Mouse (Mus musculus): ENCODE results near the gene Gpr141. TPM values are rescaled to one million over a fixed set of nuclear protein-coding genes. Genes with fewer than 3 reads are reported as not detected.

The Gpr141 gene
- 0.72 and 0.98 TPM in 2 replicates for polyA plus RNA-seq (2015; fragmentation: Nextera tagmentation; extraction: Ambion mirVana)

- H3K4me3 ChIP-seq: no peak within 1 kb of the TSS
- no peaks in the 10 kb centered on the region for H3K9me3 ChIP-seq
- H3K27ac ChIP-seq: no peak within 1 kb of the TSS
- no peaks in the 10 kb centered on the region for H3K36me3 ChIP-seq
- ATAC-seq (ENCODE audit: borderline replicate concordance, extremely low read depth, low FRiP score, low TSS enrichment): no peak
- no peak within 1 kb of the TSS for H3K9ac ChIP-seq
- no peaks in the 10 kb centered on the region for H3K27me3 ChIP-seq
- WGBS: 31% methylated on average over 3 of the region's 3 CpGs
- no peak within 1 kb of the TSS for H3K4me2 ChIP-seq
- H3K4me1 ChIP-seq: no peaks in the 10 kb centered on the region
Observed at GRCm38 (mm10) chr13:19824071-19824470, at the start of gene Gpr141. Gpr141 (minus strand) TSS chr13:19824257.

GRCm38 (mm10) chr13:19864241-19864640 is 40.2 kb upstream of the Gpr141 start:
- H3K4me2 ChIP-seq: no peak overlapping the region
- no peak overlapping the region for H3K4me3 ChIP-seq
- no peaks in the 10 kb centered on the region for H3K27me3 ChIP-seq
- no peak overlapping the region for H3K27ac ChIP-seq
- ATAC-seq (ENCODE audit: borderline replicate concordance, extremely low read depth, low FRiP score, low TSS enrichment): no peak
- H3K4me1 ChIP-seq: no peaks in the 10 kb centered on the region
- H3K36me3 ChIP-seq: no peaks in the 10 kb centered on the region
- no peak overlapping the region for H3K9ac ChIP-seq
- H3K9me3 ChIP-seq: no peaks in the 10 kb centered on the region

GRCm38 (mm10) chr13:19854629-19855333 is 30.7 kb upstream of the Gpr141 start:
- WGBS: 55% methylated on average over 9 of the region's 9 CpGs
- Histone ChIP-seq H3K27ac (no peak overlapping the region), H3K9ac (no peak overlapping the region), H3K4me3 (no peak overlapping the region), H3K9me3 (no peaks in the 10 kb centered on the region), H3K36me3 (no peaks in the 10 kb centered on the region), H3K27me3 (no peaks in the 10 kb centered on the region), H3K4me2 (no peak overlapping the region), H3K4me1 (no peaks in the 10 kb centered on the region)
- no peak for ATAC-seq (ENCODE audit: borderline replicate concordance, extremely low read depth, low FRiP score, low TSS enrichment)

GRCm38 (mm10) chr13:19854049-19854448 is 30.0 kb upstream of the Gpr141 start:
- Histone ChIP-seq H3K4me3 (no peak overlapping the region), H3K9ac (no peak overlapping the region), H3K4me1 (no peaks in the 10 kb centered on the region), H3K9me3 (no peaks in the 10 kb centered on the region), H3K36me3 (no peaks in the 10 kb centered on the region), H3K27ac (no peak overlapping the region), H3K4me2 (no peak overlapping the region), H3K27me3 (no peaks in the 10 kb centered on the region)
- no peak for ATAC-seq (ENCODE audit: borderline replicate concordance, extremely low read depth, low FRiP score, low TSS enrichment)
- 43% methylated on average over 2 of the region's 2 CpGs for WGBS

GRCm38 (mm10) chr13:19843448-19843847 is 19.4 kb upstream of the Gpr141 start:
- Histone ChIP-seq H3K9me3 (no peaks in the 10 kb centered on the region), H3K9ac (no peak overlapping the region), H3K4me2 (no peak overlapping the region), H3K4me3 (no peak overlapping the region), H3K27me3 (no peaks in the 10 kb centered on the region), H3K27ac (no peak overlapping the region), H3K4me1 (no peaks in the 10 kb centered on the region), H3K36me3 (no peaks in the 10 kb centered on the region)
- 90% methylated on average over 2 of the region's 2 CpGs for WGBS
- ATAC-seq (ENCODE audit: borderline replicate concordance, extremely low read depth, low FRiP score, low TSS enrichment): no peak

- 68% methylated on average over 3 of the region's 3 CpGs for WGBS
- H3K36me3 ChIP-seq: no peaks in the 10 kb centered on the region
- H3K4me1 ChIP-seq: no peaks in the 10 kb centered on the region
- no peak for ATAC-seq (ENCODE audit: borderline replicate concordance, extremely low read depth, low FRiP score, low TSS enrichment)
- no peaks in the 10 kb centered on the region for H3K27me3 ChIP-seq
- no peak overlapping the region for H3K4me3 ChIP-seq
- no peak overlapping the region for H3K27ac ChIP-seq
- H3K4me2 ChIP-seq: no peak overlapping the region
- no peak overlapping the region for H3K9ac ChIP-seq
- no peaks in the 10 kb centered on the region for H3K9me3 ChIP-seq
Observed at GRCm38 (mm10) chr13:19842707-19843106, 18.6 kb upstream of the Gpr141 start.

GRCm38 (mm10) chr13:19841615-19842014 is 17.6 kb upstream of the Gpr141 start:
- Histone ChIP-seq H3K27me3 (no peaks in the 10 kb centered on the region), H3K9me3 (no peaks in the 10 kb centered on the region), H3K36me3 (no peaks in the 10 kb centered on the region), H3K4me3 (no peak overlapping the region), H3K4me2 (no peak overlapping the region), H3K27ac (no peak overlapping the region), H3K9ac (no peak overlapping the region), H3K4me1 (no peaks in the 10 kb centered on the region)
- no peak for ATAC-seq (ENCODE audit: borderline replicate concordance, extremely low read depth, low FRiP score, low TSS enrichment)
- 65% methylated on average over 5 of the region's 5 CpGs for WGBS

GRCm38 (mm10) chr13:19840206-19840605 is 16.1 kb upstream of the Gpr141 start:
- Histone ChIP-seq H3K36me3 (no peaks in the 10 kb centered on the region), H3K4me3 (no peak overlapping the region), H3K4me1 (no peaks in the 10 kb centered on the region), H3K27me3 (no peaks in the 10 kb centered on the region), H3K9ac (no peak overlapping the region), H3K27ac (no peak overlapping the region), H3K4me2 (no peak overlapping the region), H3K9me3 (no peaks in the 10 kb centered on the region)
- ATAC-seq (ENCODE audit: borderline replicate concordance, extremely low read depth, low FRiP score, low TSS enrichment): no peak
- 37% methylated on average over 1 of the region's 1 CpGs for WGBS

GRCm38 (mm10) chr13:19830560-19830959 is 6.5 kb upstream of the Gpr141 start:
- no peaks in the 10 kb centered on the region for H3K4me1 ChIP-seq
- H3K9ac ChIP-seq: no peak overlapping the region
- 86% methylated on average over 4 of the region's 4 CpGs for WGBS
- no peaks in the 10 kb centered on the region for H3K36me3 ChIP-seq
- H3K9me3 ChIP-seq: no peaks in the 10 kb centered on the region
- no peak overlapping the region for H3K4me3 ChIP-seq
- H3K27me3 ChIP-seq: no peaks in the 10 kb centered on the region
- ATAC-seq (ENCODE audit: borderline replicate concordance, extremely low read depth, low FRiP score, low TSS enrichment): no peak
- H3K4me2 ChIP-seq: no peak overlapping the region
- H3K27ac ChIP-seq: no peak overlapping the region

- Histone ChIP-seq H3K4me3 (no peak overlapping the region), H3K4me1 (no peaks in the 10 kb centered on the region), H3K9me3 (no peaks in the 10 kb centered on the region), H3K9ac (no peak overlapping the region), H3K36me3 (no peaks in the 10 kb centered on the region), H3K27ac (no peak overlapping the region), H3K27me3 (no peaks in the 10 kb centered on the region), H3K4me2 (no peak overlapping the region)
- 100% methylated on average over 2 of the region's 2 CpGs for WGBS
- ATAC-seq (ENCODE audit: borderline replicate concordance, extremely low read depth, low FRiP score, low TSS enrichment): no peak
Observed at GRCm38 (mm10) chr13:19828095-19828494, 4.0 kb upstream of the Gpr141 start.

- no peaks in the 10 kb centered on the region for H3K4me1 ChIP-seq
- H3K27ac ChIP-seq: no peak overlapping the region
- no peak overlapping the region for H3K4me2 ChIP-seq
- no peak overlapping the region for H3K9ac ChIP-seq
- no peaks in the 10 kb centered on the region for H3K9me3 ChIP-seq
- ATAC-seq (ENCODE audit: borderline replicate concordance, extremely low read depth, low FRiP score, low TSS enrichment): no peak
- H3K4me3 ChIP-seq: no peak overlapping the region
- H3K36me3 ChIP-seq: no peaks in the 10 kb centered on the region
- H3K27me3 ChIP-seq: no peaks in the 10 kb centered on the region
Observed at GRCm38 (mm10) chr13:19821639-19822038, 2.4 kb downstream of the Gpr141 start.

- Histone ChIP-seq H3K9me3 (no peaks in the 10 kb centered on the region), H3K27ac (no peak overlapping the region), H3K36me3 (no peaks in the 10 kb centered on the region), H3K4me2 (no peak overlapping the region), H3K4me3 (no peak overlapping the region), H3K27me3 (no peaks in the 10 kb centered on the region), H3K4me1 (no peaks in the 10 kb centered on the region), H3K9ac (no peak overlapping the region)
- no peak for ATAC-seq (ENCODE audit: borderline replicate concordance, extremely low read depth, low FRiP score, low TSS enrichment)
- WGBS: 91% methylated on average over 4 of the region's 4 CpGs
Observed at GRCm38 (mm10) chr13:19819926-19820325, 4.1 kb downstream of the Gpr141 start.

- 52% methylated on average over 2 of the region's 2 CpGs for WGBS
- H3K4me2 ChIP-seq: no peak overlapping the region
- no peak overlapping the region for H3K27ac ChIP-seq
- H3K4me1 ChIP-seq: no peaks in the 10 kb centered on the region
- no peaks in the 10 kb centered on the region for H3K27me3 ChIP-seq
- no peak for ATAC-seq (ENCODE audit: borderline replicate concordance, extremely low read depth, low FRiP score, low TSS enrichment)
- no peak overlapping the region for H3K9ac ChIP-seq
- no peak overlapping the region for H3K4me3 ChIP-seq
- no peaks in the 10 kb centered on the region for H3K36me3 ChIP-seq
- H3K9me3 ChIP-seq: no peaks in the 10 kb centered on the region
Observed at GRCm38 (mm10) chr13:19819243-19819642, 4.8 kb downstream of the Gpr141 start.
